20 mouse cellular contexts compared by ENCODE assay signal in the genomic region with DNA sequence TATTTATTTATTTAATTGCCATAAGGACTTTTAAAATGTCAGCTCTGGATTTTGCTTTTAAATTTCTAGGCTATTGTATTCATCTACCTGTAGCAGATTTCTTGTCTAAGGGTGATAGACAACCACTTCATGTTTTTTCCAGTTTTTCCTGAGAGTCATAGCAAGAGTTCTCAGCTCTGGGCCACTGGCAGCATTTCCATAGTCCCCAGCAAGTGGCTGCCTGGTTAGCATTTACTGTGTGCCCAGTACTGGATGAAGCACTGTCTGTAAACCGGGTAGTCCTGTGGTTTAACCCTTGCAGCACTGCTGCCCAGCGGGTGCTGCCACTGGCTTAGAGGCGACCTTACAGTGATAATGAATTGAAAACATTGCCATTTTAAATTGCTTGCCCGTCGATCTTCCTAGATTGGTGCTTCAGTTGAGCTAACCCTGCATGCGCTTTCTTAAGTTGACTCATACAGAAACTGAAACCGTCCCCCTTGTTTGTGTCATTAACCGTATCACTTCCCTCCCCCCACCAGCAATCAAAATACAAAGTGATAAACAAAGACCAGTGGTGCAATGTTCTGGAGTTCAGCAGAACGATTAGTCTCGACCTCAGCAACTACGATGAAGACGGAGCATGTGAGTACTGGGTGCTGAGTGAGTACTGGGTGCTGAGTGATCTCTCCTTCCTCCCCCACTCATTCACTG.
A peak's percentile ranks its signal among the peaks of the same experiment; 100 is the strongest.
DNase-seq lines count a peak whose midpoint lies in the region; ATAC-seq and TF ChIP-seq lines count a peak whose summit lies in the region.
"Had no signal": no experiment of that assay in that cellular context is flagged by ENCODE, and none has a peak within 500 bp of the region (broad histone marks: within the 10 kb centered on the region; RNA-seq: fewer than 3 reads in every experiment).

No protein-coding gene starts in this region.

- H3K4me2 ChIP-seq in liver, embryonic 11.5 days = no peak overlapping the region
- H3K4me2 ChIP-seq in midbrain, embryonic 11.5 days = no peak overlapping the region
- H3K4me2 ChIP-seq in midbrain, embryonic 14.5 days (ENCODE audit: low read length) = no peak overlapping the region
- H3K4me2 ChIP-seq in intestine, embryonic 16.5 days (ENCODE audit: low read depth, low read length) = no peak overlapping the region
- H3K4me2 ChIP-seq: heart, embryonic 15.5 days; liver, embryonic 13.5 days had no signal

- no peak for TF ChIP-seq POLR2A in liver, adult 2 months (IDR thresholded peaks at IDR 0.05; ENCODE audit: extremely low read depth, insufficient read depth, low read length)

- intact Hi-C loops in left cerebral cortex, postnatal 4 days (cut with DNase I) = no loop called here

- ATAC-seq in liver, embryonic 11.5 days (replicated peaks; ENCODE audit: low FRiP score) = no peak
- no peak for ATAC-seq in midbrain, embryonic 11.5 days (ENCODE audit: low FRiP score)
- ATAC-seq in midbrain, embryonic 14.5 days (ENCODE audit: low FRiP score, low TSS enrichment) = no peak
- ATAC-seq in intestine, embryonic 16.5 days = no peak
- ATAC-seq: hindbrain, embryonic 16.5 days had no signal

- H3K27me3 ChIP-seq in liver, adult 2 months (ENCODE audit: control insufficient read depth, insufficient read depth, low read length) = no peaks in the 10 kb centered on the region
- H3K27me3 ChIP-seq in liver, embryonic 11.5 days (replicated peaks; ENCODE audit: control insufficient read depth, insufficient read depth, low read length) = no peaks in the 10 kb centered on the region
- H3K27me3 ChIP-seq in midbrain, embryonic 11.5 days (ENCODE audit: control insufficient read depth, insufficient read depth, low read length) = no peaks in the 10 kb centered on the region
- no peaks in the 10 kb centered on the region for H3K27me3 ChIP-seq in midbrain, embryonic 14.5 days (ENCODE audit: control insufficient read depth, insufficient read depth, low read length)
- no peaks in the 10 kb centered on the region for H3K27me3 ChIP-seq in splenic B cell, adult 2 months (ENCODE audit: control insufficient read depth, insufficient read depth, low read length, poor library complexity, severe bottlenecking)
- no peaks in the 10 kb centered on the region for H3K27me3 ChIP-seq in intestine, embryonic 16.5 days (replicated peaks; ENCODE audit: control insufficient read depth, insufficient read depth, low read length)
- H3K27me3 ChIP-seq: heart, embryonic 15.5 days; liver, embryonic 13.5 days had no signal

- H3K27ac ChIP-seq in liver, adult 2 months (replicated peaks; ENCODE audit: insufficient read depth, low read depth, low read length) = peak overlapping the region; percentile 56
- no peak overlapping the region for H3K27ac ChIP-seq in liver, embryonic 11.5 days (ENCODE audit: low read depth, low read length)
- no peak overlapping the region for H3K27ac ChIP-seq in midbrain, embryonic 11.5 days (ENCODE audit: low read depth, low read length)
- no peak overlapping the region for H3K27ac ChIP-seq in midbrain, embryonic 14.5 days (replicated peaks; ENCODE audit: low read depth, low read length)
- no peak overlapping the region for H3K27ac ChIP-seq in intestine, embryonic 16.5 days (ENCODE audit: low read length)
- H3K27ac ChIP-seq: embryonic facial prominence, embryonic 10.5 days; forebrain, embryonic 10.5 days; heart, embryonic 15.5 days; kidney, postnatal 0 days; left cerebral cortex, adult 2 months; liver, embryonic 13.5 days had no signal

- TF ChIP-seq CTCF in liver, adult 2 months (IDR thresholded peaks at IDR 0.05; ENCODE audit: low read depth, low read length) = no peak

- 0 out of 2 replicates have a peak overlapping the region, but pooled peaks have one; percentile 15 for H3K9ac ChIP-seq in liver, adult 2 months (ENCODE audit: low read depth, low read length)
- H3K9ac ChIP-seq in liver, embryonic 11.5 days (ENCODE audit: low read depth, low read length) = no peak overlapping the region
- H3K9ac ChIP-seq in midbrain, embryonic 11.5 days (ENCODE audit: low read length) = no peak overlapping the region
- H3K9ac ChIP-seq in midbrain, embryonic 14.5 days (replicated peaks; ENCODE audit: low read length) = no peak overlapping the region
- no peak overlapping the region for H3K9ac ChIP-seq in intestine, embryonic 16.5 days (ENCODE audit: low read depth, low read length)
- H3K9ac ChIP-seq: heart, embryonic 15.5 days; liver, embryonic 13.5 days had no signal

- no peaks in the 10 kb centered on the region for H3K79me2 ChIP-seq in liver, adult 2 months (ENCODE audit: control insufficient read depth, insufficient read depth, low read length)

- DNase-seq in liver, adult 2 months (ENCODE audit: extremely low read depth, low read depth, low spot score) = peak; percentile 51
- no peak for DNase-seq in liver, embryonic 11.5 days (ENCODE audit: low spot score)
- peak; percentile 80 for DNase-seq in midbrain, embryonic 11.5 days (ENCODE audit: low spot score, missing footprints)
- DNase-seq in midbrain, embryonic 14.5 days = no peak
- peak; percentile 96 for DNase-seq in induced T-regulatory cell, adult 2 months (ENCODE audit: low read depth)
- DNase-seq in splenic B cell, adult 2 months (ENCODE audit: low read depth, low spot score) = peak; percentile 3
- no peak for DNase-seq in left cerebral cortex, postnatal 4 days
- DNase-seq: adrenal gland, postnatal 25 days; cerebellum, adult 8-10 months; gastrocnemius, postnatal 25 days; heart, postnatal 4 days; kidney, adult 18-20 months; liver, embryonic 13.5 days had no signal

- H3K36me3 ChIP-seq in liver, adult 2 months (ENCODE audit: control insufficient read depth, insufficient read depth, low read length) = peaks cover 20% of the 10 kb centered on the region; the same call in 1 of the 2 replicates
- H3K36me3 ChIP-seq in liver, embryonic 11.5 days (ENCODE audit: control insufficient read depth, insufficient read depth, low read length) = peaks cover 3% of the 10 kb centered on the region; the same call in 1 of the 2 replicates
- H3K36me3 ChIP-seq in midbrain, embryonic 11.5 days (ENCODE audit: control insufficient read depth, insufficient read depth, low read length) = no peaks in the 10 kb centered on the region; the same call in 1 of the 2 replicates
- peaks cover 44% of the 10 kb centered on the region for H3K36me3 ChIP-seq in midbrain, embryonic 14.5 days (ENCODE audit: control insufficient read depth, insufficient read depth, low read length)
- no peaks in the 10 kb centered on the region; the same call in 1 of the 2 replicates for H3K36me3 ChIP-seq in splenic B cell, adult 2 months (ENCODE audit: control insufficient read depth, insufficient read depth, low read length, poor library complexity, severe bottlenecking)
- H3K36me3 ChIP-seq in intestine, embryonic 16.5 days (ENCODE audit: control insufficient read depth, insufficient read depth, low read length) = no peaks in the 10 kb centered on the region

- no peaks in the 10 kb centered on the region for H3K9me3 ChIP-seq in liver, embryonic 11.5 days (ENCODE audit: control insufficient read depth, low read length)
- H3K9me3 ChIP-seq in midbrain, embryonic 11.5 days (ENCODE audit: control insufficient read depth, low read length) = no peaks in the 10 kb centered on the region
- H3K9me3 ChIP-seq in midbrain, embryonic 14.5 days (ENCODE audit: control insufficient read depth, low read length) = no peaks in the 10 kb centered on the region
- H3K9me3 ChIP-seq in intestine, embryonic 16.5 days (ENCODE audit: control insufficient read depth, low read length) = no peaks in the 10 kb centered on the region
- H3K9me3 ChIP-seq: embryonic facial prominence, embryonic 10.5 days; forebrain, embryonic 10.5 days; heart, embryonic 15.5 days; liver, embryonic 13.5 days had no signal

- no peak overlapping the region for H3K4me3 ChIP-seq in liver, adult 2 months (ENCODE audit: insufficient read depth, low read depth, low read length)
- no peak overlapping the region for H3K4me3 ChIP-seq in liver, embryonic 11.5 days (ENCODE audit: low read depth, low read length)
- no peak overlapping the region for H3K4me3 ChIP-seq in midbrain, embryonic 11.5 days (ENCODE audit: low read depth, low read length)
- H3K4me3 ChIP-seq in midbrain, embryonic 14.5 days (replicated peaks; ENCODE audit: low read depth, low read length) = no peak overlapping the region
- no peak overlapping the region for H3K4me3 ChIP-seq in intestine, embryonic 16.5 days (ENCODE audit: low read length)
- H3K4me3 ChIP-seq: embryonic facial prominence, embryonic 10.5 days; forebrain, embryonic 10.5 days; heart, embryonic 15.5 days; left cerebral cortex, adult 2 months; liver, embryonic 13.5 days had no signal

- H3K4me1 ChIP-seq in liver, adult 2 months (ENCODE audit: control insufficient read depth, insufficient read depth, low read length) = no peaks in the 10 kb centered on the region
- H3K4me1 ChIP-seq in liver, embryonic 11.5 days (replicated peaks; ENCODE audit: control insufficient read depth, insufficient read depth, low read length) = no peaks in the 10 kb centered on the region
- H3K4me1 ChIP-seq in midbrain, embryonic 11.5 days (ENCODE audit: control insufficient read depth, insufficient read depth, low read length) = no peaks in the 10 kb centered on the region
- no peaks in the 10 kb centered on the region for H3K4me1 ChIP-seq in midbrain, embryonic 14.5 days (ENCODE audit: control insufficient read depth, insufficient read depth, low read length)
- no peaks in the 10 kb centered on the region for H3K4me1 ChIP-seq in intestine, embryonic 16.5 days (ENCODE audit: control insufficient read depth, insufficient read depth, low read length)
- H3K4me1 ChIP-seq: embryonic facial prominence, embryonic 10.5 days; heart, embryonic 15.5 days; liver, embryonic 13.5 days had no signal

- WGBS in liver, adult 2 months = 75% methylated on average over 12 of the region's 12 CpGs
- WGBS in liver, embryonic 11.5 days = 82% methylated on average over 12 of the region's 12 CpGs
- WGBS in midbrain, embryonic 11.5 days = 79% methylated on average over 12 of the region's 12 CpGs
- 83% methylated on average over 12 of the region's 12 CpGs for WGBS in midbrain, embryonic 14.5 days
- WGBS in intestine, embryonic 16.5 days = 81% methylated on average over 12 of the region's 12 CpGs

Comparison
In these comparisons a context has a peak if more than half of its experiments do, and no peak if none do; other contexts are left out.
1. DNase-seq: peak in liver, adult 2 months (single experiment), midbrain, embryonic 11.5 days (single experiment), induced T-regulatory cell, adult 2 months (single experiment) and splenic B cell, adult 2 months (single experiment); none in liver, embryonic 11.5 days (single experiment), midbrain, embryonic 14.5 days (single experiment) and left cerebral cortex, postnatal 4 days (single experiment).